Mouse (Mus musculus): ENCODE measurements around the gene Mrpl21. TPM values are rescaled to one million over a fixed set of nuclear protein-coding genes. Genes with fewer than 3 reads are reported as not detected.

Gene Mrpl21
- 108 and 118 TPM in 2 replicates for polyA plus RNA-seq (2015; fragmentation: Nextera tagmentation; extraction: Ambion mirVana)

- ATAC-seq (ENCODE audit: insufficient number of reproducible peaks, low FRiP score, low TSS enrichment, low read depth) = peak; percentile 89
- H3K36me3 ChIP-seq = peaks cover 45% of the 10 kb centered on the region
- under 1% methylated on average over 49 of the region's 49 CpGs for WGBS
- H3K27me3 ChIP-seq = no peaks in the 10 kb centered on the region
- H3K4me1 ChIP-seq = peaks cover 21% of the 10 kb centered on the region
- H3K4me2 ChIP-seq = peak within 1 kb of the TSS; percentile 65
- no peaks in the 10 kb centered on the region for H3K9me3 ChIP-seq
- H3K4me3 ChIP-seq = peak within 1 kb of the TSS; percentile 78
- peak within 1 kb of the TSS; percentile 74 for H3K27ac ChIP-seq
- H3K9ac ChIP-seq = peak within 1 kb of the TSS; percentile 90
These were observed at the start of gene Mrpl21, which contains the start of gene Ighmbp2 for GRCm38 (mm10) chr19:3282572-3283467. Mrpl21 (plus strand) TSS chr19:3282901. Ighmbp2 (minus strand) TSS chr19:3283017.

GRCm38 (mm10) chr19:3260016-3260415 is 22.7 kb upstream of the Mrpl21 start:
- H3K27me3 ChIP-seq = no peaks in the 10 kb centered on the region
- H3K36me3 ChIP-seq = peaks cover 51% of the 10 kb centered on the region
- no peak overlapping the region for H3K4me2 ChIP-seq
- H3K4me3 ChIP-seq = no peak overlapping the region
- H3K9ac ChIP-seq = no peak overlapping the region
- ATAC-seq (ENCODE audit: insufficient number of reproducible peaks, low FRiP score, low TSS enrichment, low read depth) = no peak
- no peak overlapping the region for H3K27ac ChIP-seq
- 95% methylated on average over 8 of the region's 8 CpGs for WGBS
- H3K4me1 ChIP-seq = no peaks in the 10 kb centered on the region
- no peaks in the 10 kb centered on the region for H3K9me3 ChIP-seq

GRCm38 (mm10) chr19:3260591-3260990 is 22.1 kb upstream of the Mrpl21 start:
- Histone ChIP-seq H3K4me3 (no peak overlapping the region), H3K4me1 (no peaks in the 10 kb centered on the region), H3K36me3 (peaks cover 57% of the 10 kb centered on the region), H3K9ac (no peak overlapping the region), H3K27ac (no peak overlapping the region), H3K27me3 (no peaks in the 10 kb centered on the region), H3K9me3 (no peaks in the 10 kb centered on the region), H3K4me2 (no peak overlapping the region)
- ATAC-seq (ENCODE audit: insufficient number of reproducible peaks, low FRiP score, low TSS enrichment, low read depth) = no peak
- WGBS = 86% methylated on average over 3 of the region's 3 CpGs

- H3K9ac ChIP-seq = no peak overlapping the region
- H3K36me3 ChIP-seq = peaks cover 64% of the 10 kb centered on the region
- no peaks in the 10 kb centered on the region for H3K4me1 ChIP-seq
- H3K9me3 ChIP-seq = no peaks in the 10 kb centered on the region
- H3K27ac ChIP-seq = no peak overlapping the region
- no peak for ATAC-seq (ENCODE audit: insufficient number of reproducible peaks, low FRiP score, low TSS enrichment, low read depth)
- no peak overlapping the region for H3K4me3 ChIP-seq
- no peak overlapping the region for H3K4me2 ChIP-seq
- 95% methylated on average over 7 of the region's 7 CpGs for WGBS
- no peaks in the 10 kb centered on the region for H3K27me3 ChIP-seq
These were observed 21.4 kb upstream of the Mrpl21 start for GRCm38 (mm10) chr19:3261336-3261735.

- Histone ChIP-seq H3K4me2 (no peak overlapping the region), H3K27ac (no peak overlapping the region), H3K9ac (no peak overlapping the region), H3K27me3 (no peaks in the 10 kb centered on the region), H3K4me1 (no peaks in the 10 kb centered on the region), H3K9me3 (no peaks in the 10 kb centered on the region), H3K36me3 (peaks cover 71% of the 10 kb centered on the region), H3K4me3 (no peak overlapping the region)
- WGBS = 86% methylated on average over 12 of the region's 12 CpGs
- no peak for ATAC-seq (ENCODE audit: insufficient number of reproducible peaks, low FRiP score, low TSS enrichment, low read depth)
These were observed 20.8 kb upstream of the Mrpl21 start for GRCm38 (mm10) chr19:3261764-3262525.

GRCm38 (mm10) chr19:3264348-3264747 is 18.4 kb upstream of the Mrpl21 start:
- no peak overlapping the region for H3K9ac ChIP-seq
- ATAC-seq (ENCODE audit: insufficient number of reproducible peaks, low FRiP score, low TSS enrichment, low read depth) = no peak

GRCm38 (mm10) chr19:3265180-3265579 is 17.5 kb upstream of the Mrpl21 start:
- Histone ChIP-seq H3K4me3 (no peak overlapping the region), H3K4me2 (no peak overlapping the region), H3K9ac (no peak overlapping the region), H3K27me3 (no peaks in the 10 kb centered on the region), H3K27ac (no peak overlapping the region), H3K4me1 (no peaks in the 10 kb centered on the region), H3K9me3 (no peaks in the 10 kb centered on the region), H3K36me3 (peaks cover 97% of the 10 kb centered on the region)
- WGBS = 95% methylated on average over 9 of the region's 9 CpGs
- no peak for ATAC-seq (ENCODE audit: insufficient number of reproducible peaks, low FRiP score, low TSS enrichment, low read depth)

More at GRCm38 (mm10) chr19:3264348-3264747, 18.4 kb upstream of the Mrpl21 start:
- WGBS = 95% methylated on average over 6 of the region's 6 CpGs
- no peaks in the 10 kb centered on the region for H3K4me1 ChIP-seq
- no peak overlapping the region for H3K27ac ChIP-seq
- H3K36me3 ChIP-seq = peaks cover 95% of the 10 kb centered on the region
- no peak overlapping the region for H3K4me3 ChIP-seq
- H3K27me3 ChIP-seq = no peaks in the 10 kb centered on the region
- H3K9me3 ChIP-seq = no peaks in the 10 kb centered on the region
- no peak overlapping the region for H3K4me2 ChIP-seq

- no peak for ATAC-seq (ENCODE audit: insufficient number of reproducible peaks, low FRiP score, low TSS enrichment, low read depth)
- H3K4me1 ChIP-seq = no peaks in the 10 kb centered on the region
- H3K9ac ChIP-seq = no peak overlapping the region
- WGBS = 79% methylated on average over 5 of the region's 5 CpGs
- peaks cover 97% of the 10 kb centered on the region for H3K36me3 ChIP-seq
- no peak overlapping the region for H3K4me2 ChIP-seq
- no peak overlapping the region for H3K27ac ChIP-seq
- H3K9me3 ChIP-seq = no peaks in the 10 kb centered on the region
- no peaks in the 10 kb centered on the region for H3K27me3 ChIP-seq
- no peak overlapping the region for H3K4me3 ChIP-seq
These were observed 16.6 kb upstream of the Mrpl21 start for GRCm38 (mm10) chr19:3266136-3266535.

GRCm38 (mm10) chr19:3266676-3267075 is 16.0 kb upstream of the Mrpl21 start:
- no peaks in the 10 kb centered on the region for H3K4me1 ChIP-seq
- no peaks in the 10 kb centered on the region for H3K9me3 ChIP-seq
- H3K4me3 ChIP-seq = no peak overlapping the region
- no peak overlapping the region for H3K4me2 ChIP-seq
- no peak for ATAC-seq (ENCODE audit: insufficient number of reproducible peaks, low FRiP score, low TSS enrichment, low read depth)
- no peaks in the 10 kb centered on the region for H3K27me3 ChIP-seq
- H3K27ac ChIP-seq = no peak overlapping the region
- whole genome bisulfite sequencing = 95% methylated on average over 4 of the region's 4 CpGs
- no peak overlapping the region for H3K9ac ChIP-seq
- H3K36me3 ChIP-seq = peaks cover 97% of the 10 kb centered on the region

GRCm38 (mm10) chr19:3267340-3267739 is 15.4 kb upstream of the Mrpl21 start:
- no peak overlapping the region for H3K9ac ChIP-seq
- H3K27me3 ChIP-seq = no peaks in the 10 kb centered on the region
- no peaks in the 10 kb centered on the region for H3K9me3 ChIP-seq
- ATAC-seq (ENCODE audit: insufficient number of reproducible peaks, low FRiP score, low TSS enrichment, low read depth) = no peak
- no peak overlapping the region for H3K4me3 ChIP-seq
- H3K27ac ChIP-seq = no peak overlapping the region
- no peak overlapping the region for H3K4me2 ChIP-seq
- no peaks in the 10 kb centered on the region for H3K4me1 ChIP-seq
- WGBS = 87% methylated on average over 4 of the region's 4 CpGs
- peaks cover 97% of the 10 kb centered on the region for H3K36me3 ChIP-seq

GRCm38 (mm10) chr19:3268218-3268980 is 14.3 kb upstream of the Mrpl21 start:
- no peaks in the 10 kb centered on the region for H3K9me3 ChIP-seq
- peaks cover 99% of the 10 kb centered on the region for H3K36me3 ChIP-seq
- no peak overlapping the region for H3K27ac ChIP-seq
- ATAC-seq (ENCODE audit: insufficient number of reproducible peaks, low FRiP score, low TSS enrichment, low read depth) = no peak
- H3K9ac ChIP-seq = no peak overlapping the region
- H3K4me2 ChIP-seq = no peak overlapping the region
- 91% methylated on average over 17 of the region's 17 CpGs for WGBS
- no peaks in the 10 kb centered on the region for H3K27me3 ChIP-seq
- no peaks in the 10 kb centered on the region for H3K4me1 ChIP-seq
- H3K4me3 ChIP-seq = no peak overlapping the region
